Mouse (Mus musculus) sigmoid colon, adult 10 weeks (tissue): ENCODE results near the gene Fndc9. TPM values are rescaled to one million over a fixed set of nuclear protein-coding genes. Genes with fewer than 3 reads are reported as not detected.

ENCODE experiments used
- polyA plus RNA-seq: library from polyadenylated mRNA; stranded (reverse); fragments of 350-450 nt; fragmentation: Illumina TruSeq; extraction: RNeasy Lipid Tissue Mini Kit (QIAGEN cat#74804); gene quantifications from one replicate; pipeline ENCODE4 v1.2.3, GENCODE M21; 2014; ENCODE audit warnings: low read depth, low replicate concordance

Gene Fndc9
- polyA plus RNA-seq: not detected

GRCm38 (mm10) chr11:46235334-46235733 is at the start of gene Fndc9:
Gene Fndc9 (plus strand): TSS chr11:46235531.

Other genes with a start within 250 kb of the Fndc9 start
- gene Gm12166, start 183.2 kb upstream of the Fndc9 start, polyA plus RNA-seq: 2.2 TPM
- 13.5 TPM for gene Adam19, start 179.5 kb upstream of the Fndc9 start, polyA plus RNA-seq
- 1.5 TPM for gene Nipal4, start 69.0 kb upstream of the Fndc9 start, polyA plus RNA-seq
- 5.5 TPM for gene Cyfip2, start 77.3 kb downstream of the Fndc9 start, polyA plus RNA-seq
- 0.91 TPM for gene Itk, start 154.0 kb downstream of the Fndc9 start, polyA plus RNA-seq
- gene Fam71b, start 161.0 kb downstream of the Fndc9 start, polyA plus RNA-seq: not detected
- gene Med7, start 201.4 kb downstream of the Fndc9 start, polyA plus RNA-seq: 102 TPM
- 2.3 TPM for gene Havcr2, start 219.4 kb downstream of the Fndc9 start, polyA plus RNA-seq